Mouse (Mus musculus) heart, embryonic 15.5 days (tissue): ENCODE results near the gene Lrfn3. TPM values are rescaled to one million over a fixed set of nuclear protein-coding genes. Genes with fewer than 3 reads are reported as not detected.
A peak's percentile ranks its signal among the peaks of the same experiment; 100 is the strongest.

ENCODE experiments used
- ATAC-seq: fragments of 200-750 bp; cut with Nextera tagmentation; replicated peaks from 2 replicates; pipeline ENCODE4 v1.8.0; 2017; ENCODE audit warnings: low read depth, moderate TSS enrichment; ENCODE audit not compliant: insufficient number of reproducible peaks, insufficient read depth, low FRiP score
- H3K27ac ChIP-seq: fragments of 300-500 bp; sonication (generic); 2 replicates; pipeline ENCODE4 v1.5.1; 2015; ENCODE audit warnings: mild to moderate bottlenecking, inconsistent platforms
- H3K27me3 ChIP-seq: fragments of 300-500 bp; sonication (generic); 2 replicates; pipeline ENCODE4 v1.6.1; 2015; ENCODE audit warnings: inconsistent platforms
- H3K36me3 ChIP-seq: fragments of 300-500 bp; sonication (generic); 2 replicates; pipeline ENCODE4 v1.6.1; 2015; ENCODE audit warnings: mild to moderate bottlenecking, inconsistent platforms
- H3K4me1 ChIP-seq: fragments of 300-500 bp; sonication (generic); replicated peaks from 2 replicates; pipeline ENCODE4 v1.6.1; 2015; ENCODE audit warnings: inconsistent platforms
- H3K4me2 ChIP-seq: fragments of 300-500 bp; sonication (generic); 2 replicates; pipeline ENCODE4 v1.6.1; 2015; ENCODE audit warnings: inconsistent platforms, mild to moderate bottlenecking, moderate library complexity
- H3K4me3 ChIP-seq: fragments of 300-500 bp; sonication (generic); 2 replicates; pipeline ENCODE4 v1.5.1; 2015; ENCODE audit warnings: mild to moderate bottlenecking, inconsistent platforms
- H3K9ac ChIP-seq: fragments of 300-500 bp; sonication (generic); 2 replicates; pipeline ENCODE4 v1.6.1; 2015; ENCODE audit warnings: mild to moderate bottlenecking, inconsistent platforms
- H3K9me3 ChIP-seq: fragments of 300-500 bp; sonication (generic); replicated peaks from 2 replicates; pipeline ENCODE4 v1.6.1; 2016; ENCODE audit warnings: inconsistent platforms
- WGBS: fragments of 180-500 bp; shearing (Covaris S2); methylation state at CpG from one replicate; pipeline ENCODE4 v1.1.7; 2015; ENCODE audit warnings: mixed read lengths; 5-methylcytosine and 5-hydroxymethylcytosine counted together
- polyA plus RNA-seq: library from polyadenylated mRNA; unstranded; fragments of >200 nt; fragmentation: Nextera tagmentation; extraction: Ambion mirVana; gene quantifications from 2 replicates; pipeline ENCODE4 v1.2.1, GENCODE M21; 2015

Gene Lrfn3
- polyA plus RNA-seq, 1 experiment from 2014 or later, result 1.4 TPM

DNA sequence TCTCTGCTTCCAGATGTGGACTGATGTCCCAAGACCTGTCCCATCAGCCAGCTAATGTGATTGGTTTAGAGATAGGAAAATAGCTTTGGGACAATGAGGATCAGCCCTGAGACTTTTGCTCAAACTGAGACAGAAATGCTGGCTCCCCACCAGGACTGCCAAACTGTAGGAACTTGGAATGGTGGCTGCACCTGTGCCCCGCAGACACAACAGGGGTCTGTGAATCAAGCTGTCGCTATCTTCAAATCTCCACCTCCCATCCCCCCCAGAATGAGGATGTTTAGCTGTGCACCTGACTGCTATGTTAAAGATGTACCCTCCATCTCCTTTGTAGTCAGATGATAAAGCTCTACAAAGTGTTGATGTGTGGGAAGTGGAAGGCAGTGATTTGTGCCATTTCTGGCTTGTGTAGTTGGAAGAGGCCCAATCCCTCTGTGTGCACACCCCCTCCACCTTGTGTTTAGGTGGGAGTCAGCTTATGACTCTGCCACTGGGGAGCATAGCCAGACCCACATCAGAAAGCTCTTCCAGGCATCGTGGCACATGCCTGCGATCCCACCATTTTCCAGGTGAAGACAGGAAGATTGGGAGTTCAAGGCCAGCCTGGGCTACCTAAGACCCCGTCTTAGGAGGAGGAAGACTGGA lies 38.1 kb downstream of the Lrfn3 start:
- peaks cover 27% of the 10 kb centered on the region for H3K4me1 ChIP-seq
- no peak for ATAC-seq
- 77% methylated on average over 5 of the region's 5 CpGs for WGBS
- no peaks in the 10 kb centered on the region for H3K27me3 ChIP-seq
- H3K27ac ChIP-seq, result no peak overlapping the region
- no peak overlapping the region for H3K4me3 ChIP-seq
- H3K4me2 ChIP-seq, result no peak overlapping the region
- H3K9ac ChIP-seq, result no peak overlapping the region
- H3K36me3 ChIP-seq, result no peaks in the 10 kb centered on the region
- H3K9me3 ChIP-seq, result no peaks in the 10 kb centered on the region

DNA sequence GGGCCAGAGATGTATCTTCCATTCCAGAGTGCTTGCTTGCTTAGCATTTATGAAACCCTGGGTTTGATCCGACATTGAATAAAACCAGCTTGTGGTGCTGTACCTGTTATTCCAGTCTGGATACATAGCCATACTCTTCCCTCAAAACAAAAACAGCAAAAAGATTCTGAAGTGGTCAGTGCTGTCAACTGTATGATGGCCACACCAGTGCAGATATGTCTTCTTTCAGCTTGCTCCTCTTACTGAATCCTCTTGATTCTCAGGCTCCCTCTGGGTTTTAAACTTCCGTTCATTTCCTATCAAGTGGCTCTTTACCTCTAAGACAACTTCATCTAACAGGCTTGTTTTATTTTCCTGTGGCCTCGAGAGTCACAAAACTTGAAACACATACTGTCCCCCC lies 38.8 kb downstream of the Lrfn3 start, which contains the start of gene Sdhaf1:
TSS of gene Sdhaf1 (minus strand) at position 101 of the 400 bp plus-strand sequence.
- peak within 1 kb of the TSS; percentile 82 for H3K4me3 ChIP-seq
- no peaks in the 10 kb centered on the region for H3K36me3 ChIP-seq
- peaks cover 27% of the 10 kb centered on the region for H3K4me1 ChIP-seq
- peak within 1 kb of the TSS; percentile 86 for H3K4me2 ChIP-seq
- H3K27ac ChIP-seq, result peak within 1 kb of the TSS; percentile 93
- H3K27me3 ChIP-seq, result no peaks in the 10 kb centered on the region
- no peak for ATAC-seq
- peak within 1 kb of the TSS; percentile 30 for H3K9ac ChIP-seq
- 76% methylated on average over 3 of the region's 3 CpGs for WGBS
- no peaks in the 10 kb centered on the region for H3K9me3 ChIP-seq

DNA sequence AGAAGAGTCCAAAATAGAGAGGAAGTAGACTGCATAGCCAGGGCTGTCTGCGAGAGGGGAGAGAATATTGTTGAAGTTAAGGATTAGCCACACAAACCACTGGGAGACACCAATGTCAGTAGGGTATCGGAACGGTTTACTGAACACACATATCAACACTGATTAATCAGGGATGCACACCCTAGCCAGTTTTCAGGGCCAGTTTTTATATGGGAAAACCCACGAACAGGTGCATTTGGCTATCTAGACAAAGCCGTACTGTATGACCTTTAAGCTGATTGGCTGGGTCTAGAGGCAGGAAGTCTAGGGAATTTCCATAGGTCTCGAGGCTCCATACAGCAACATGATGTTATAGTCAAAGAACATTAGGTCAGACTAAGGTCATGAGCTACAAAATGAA lies 39.7 kb downstream of the Lrfn3 start:
- Histone ChIP-seq H3K36me3 (no peaks in the 10 kb centered on the region), H3K4me1 (peaks cover 27% of the 10 kb centered on the region), H3K9me3 (no peaks in the 10 kb centered on the region), H3K4me3 (peak overlapping the region; percentile 82), H3K9ac (peak overlapping the region; percentile 30), H3K4me2 (peak overlapping the region; percentile 86), H3K27me3 (no peaks in the 10 kb centered on the region), H3K27ac (peak overlapping the region; percentile 93)
- no peak for ATAC-seq
- WGBS, result 24% methylated on average over 6 of the region's 6 CpGs

DNA sequence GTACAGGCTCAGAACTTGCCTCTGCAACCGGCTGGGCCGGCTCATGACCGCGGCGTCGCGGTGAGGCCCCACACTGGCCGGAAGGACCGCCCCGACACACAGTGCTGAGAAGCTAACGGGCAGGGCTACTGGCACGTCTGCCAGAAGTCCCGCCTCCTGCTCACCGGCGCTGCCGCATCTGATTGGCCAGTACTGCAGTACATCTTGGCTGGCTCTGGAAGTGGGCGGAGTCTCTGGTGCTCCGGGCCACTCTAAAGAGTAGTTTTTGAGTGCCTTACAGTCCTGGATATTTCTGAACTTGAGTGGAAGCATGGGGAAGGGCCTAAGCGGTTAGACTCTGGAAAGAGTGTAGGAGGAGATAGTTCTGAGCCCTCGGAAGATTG lies 40.3 kb downstream of the Lrfn3 start:
- peaks cover 24% of the 10 kb centered on the region for H3K4me1 ChIP-seq
- no peaks in the 10 kb centered on the region for H3K27me3 ChIP-seq
- ATAC-seq, result peak; percentile 98
- H3K9ac ChIP-seq, result peak overlapping the region; percentile 89
- H3K9me3 ChIP-seq, result no peaks in the 10 kb centered on the region
- under 1% methylated on average over 20 of the region's 20 CpGs for WGBS
- no peaks in the 10 kb centered on the region for H3K36me3 ChIP-seq
- H3K4me3 ChIP-seq, result peak overlapping the region; percentile 82
- peak overlapping the region; percentile 93 for H3K27ac ChIP-seq
- peak overlapping the region; percentile 86 for H3K4me2 ChIP-seq

DNA sequence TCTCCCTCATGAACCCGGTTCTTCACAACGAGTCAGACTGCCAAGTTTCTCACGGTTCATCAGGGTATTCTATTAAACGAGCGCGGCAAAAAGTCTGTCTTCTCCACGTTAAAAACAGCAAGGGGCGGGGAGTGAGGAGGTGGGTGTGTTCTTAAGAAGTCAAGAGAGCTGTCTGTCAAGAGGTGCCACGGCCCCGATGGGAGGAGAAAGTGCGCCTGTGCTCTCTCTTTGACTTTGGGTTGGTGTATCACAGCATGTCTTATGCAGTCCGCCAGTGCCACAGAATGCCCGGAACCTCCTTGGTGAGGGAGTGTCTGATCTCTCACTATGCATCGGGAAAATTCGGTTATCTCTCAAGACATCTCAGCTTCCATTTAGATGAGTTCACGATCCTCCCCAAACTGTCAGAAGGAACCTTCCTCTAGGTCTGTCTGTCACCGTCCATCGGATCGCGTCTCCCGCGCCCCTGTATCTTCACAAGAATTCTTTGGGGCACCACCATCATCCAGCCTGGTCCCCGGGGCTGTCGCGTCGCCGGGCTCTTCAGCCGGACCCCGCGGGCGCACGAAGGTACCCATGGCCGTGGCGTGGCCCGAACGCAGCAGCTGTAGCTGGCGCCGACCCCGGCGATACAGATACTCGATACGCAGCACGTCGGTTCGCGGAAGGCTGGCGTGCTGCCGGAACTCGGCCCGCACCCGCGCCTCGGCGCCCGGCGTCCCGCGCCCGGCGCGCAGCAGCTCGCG lies 40.9 kb downstream of the Lrfn3 start, which contains the start of gene E130208F15Rik:
TSS of gene E130208F15Rik (plus strand) at position 202 of the 746 bp plus-strand sequence.
- H3K4me2 ChIP-seq, result peak within 1 kb of the TSS; percentile 86
- H3K36me3 ChIP-seq, result no peaks in the 10 kb centered on the region
- peak within 1 kb of the TSS; percentile 89 for H3K9ac ChIP-seq
- ATAC-seq, result peak; percentile 54
- WGBS, result under 1% methylated on average over 63 of the region's 63 CpGs
- H3K4me1 ChIP-seq, result peaks cover 20% of the 10 kb centered on the region
- peak within 1 kb of the TSS; percentile 93 for H3K27ac ChIP-seq
- H3K9me3 ChIP-seq, result no peaks in the 10 kb centered on the region
- H3K27me3 ChIP-seq, result no peaks in the 10 kb centered on the region
- H3K4me3 ChIP-seq, result peak within 1 kb of the TSS; percentile 82

DNA sequence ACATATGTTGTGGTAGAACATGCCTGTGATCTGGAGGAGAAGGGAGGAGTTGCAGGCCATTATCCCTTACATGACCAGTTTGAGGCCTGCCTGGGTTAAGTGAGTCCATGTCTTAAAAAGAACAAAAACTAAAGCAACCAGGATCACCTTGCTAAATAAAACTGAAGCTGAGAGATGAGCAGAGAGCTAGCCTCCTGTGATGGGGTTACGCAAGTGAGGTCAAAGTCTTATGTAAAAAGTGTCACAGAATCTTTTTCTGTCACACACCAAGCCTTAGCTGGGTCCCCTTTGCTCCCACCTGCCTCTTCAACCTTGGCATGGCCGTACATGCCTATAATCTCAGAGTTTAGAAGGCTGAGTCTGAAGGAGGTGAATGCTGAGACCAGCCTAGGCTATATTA lies 41.6 kb downstream of the Lrfn3 start:
- Histone ChIP-seq H3K4me1 (peaks cover 20% of the 10 kb centered on the region), H3K9ac (0 out of 2 replicates have a peak overlapping the region, but pooled peaks have one; percentile 89), H3K4me2 (peak overlapping the region; percentile 86), H3K9me3 (no peaks in the 10 kb centered on the region), H3K36me3 (no peaks in the 10 kb centered on the region), H3K27ac (no peak overlapping the region), H3K4me3 (peak overlapping the region; percentile 82), H3K27me3 (no peaks in the 10 kb centered on the region)
- 76% methylated on average over 2 of the region's 2 CpGs for WGBS
- no peak for ATAC-seq

GRCm38 (mm10) chr7:30318142-30318541 lies 44.4 kb downstream of the Lrfn3 start:
- no peak overlapping the region for H3K4me3 ChIP-seq
- no peak overlapping the region for H3K27ac ChIP-seq
- no peak for ATAC-seq
- no peak overlapping the region for H3K9ac ChIP-seq
- no peaks in the 10 kb centered on the region for H3K9me3 ChIP-seq
- H3K4me2 ChIP-seq, result no peak overlapping the region
- H3K36me3 ChIP-seq, result no peaks in the 10 kb centered on the region
- 91% methylated on average over 3 of the region's 3 CpGs for WGBS
- H3K27me3 ChIP-seq, result no peaks in the 10 kb centered on the region
- peaks cover 29% of the 10 kb centered on the region for H3K4me1 ChIP-seq

GRCm38 (mm10) chr7:30315559-30316529 lies 46.7 kb downstream of the Lrfn3 start:
- H3K4me2 ChIP-seq, result no peak overlapping the region; the same call in 1 of the 2 replicates

DNA sequence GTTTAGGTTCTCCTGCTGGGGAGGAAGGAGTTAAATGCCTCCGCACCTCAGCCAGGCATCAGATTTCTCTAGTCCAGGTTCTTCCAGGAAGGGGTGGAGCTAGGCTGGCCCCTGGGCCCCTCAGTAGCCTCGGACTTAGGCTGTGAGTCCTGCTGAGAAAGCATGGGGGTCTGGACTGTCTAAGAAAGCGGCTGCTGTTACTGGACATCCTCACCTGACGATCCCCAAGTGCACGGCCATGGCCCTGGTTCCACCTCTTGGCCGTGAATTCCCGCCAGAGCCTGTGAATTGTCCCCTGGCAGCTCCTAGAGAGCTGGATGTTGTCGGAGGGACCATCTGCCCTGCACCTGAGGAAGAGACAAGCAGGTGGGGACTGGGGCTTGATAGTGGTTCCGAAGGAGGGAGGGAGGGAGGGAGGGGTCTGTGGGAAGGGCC lies 47.8 kb downstream of the Lrfn3 start, which contains the start of gene Syne4:
TSS of gene Syne4 (plus strand) at position 87 of the 435 bp plus-strand sequence.
- WGBS, result 5% methylated on average over 9 of the region's 9 CpGs
- Histone ChIP-seq H3K27me3 (no peaks in the 10 kb centered on the region), H3K27ac (no peak within 1 kb of the TSS), H3K4me2 (peak within 1 kb of the TSS; percentile 52), H3K4me3 (peak within 1 kb of the TSS; percentile 35), H3K36me3 (no peaks in the 10 kb centered on the region), H3K4me1 (peaks cover 11% of the 10 kb centered on the region), H3K9ac (peak within 1 kb of the TSS; percentile 26; the same call in 1 of the 2 replicates), H3K9me3 (no peaks in the 10 kb centered on the region)
- ATAC-seq, result no peak

More at GRCm38 (mm10) chr7:30315559-30316529, 46.7 kb downstream of the Lrfn3 start:
- Histone ChIP-seq H3K4me1 (peaks cover 15% of the 10 kb centered on the region), H3K27me3 (no peaks in the 10 kb centered on the region), H3K9ac (no peak overlapping the region), H3K36me3 (no peaks in the 10 kb centered on the region), H3K9me3 (no peaks in the 10 kb centered on the region), H3K4me3 (no peak overlapping the region), H3K27ac (no peak overlapping the region)
- ATAC-seq, result no peak
- 67% methylated on average over 13 of the region's 13 CpGs for WGBS

DNA sequence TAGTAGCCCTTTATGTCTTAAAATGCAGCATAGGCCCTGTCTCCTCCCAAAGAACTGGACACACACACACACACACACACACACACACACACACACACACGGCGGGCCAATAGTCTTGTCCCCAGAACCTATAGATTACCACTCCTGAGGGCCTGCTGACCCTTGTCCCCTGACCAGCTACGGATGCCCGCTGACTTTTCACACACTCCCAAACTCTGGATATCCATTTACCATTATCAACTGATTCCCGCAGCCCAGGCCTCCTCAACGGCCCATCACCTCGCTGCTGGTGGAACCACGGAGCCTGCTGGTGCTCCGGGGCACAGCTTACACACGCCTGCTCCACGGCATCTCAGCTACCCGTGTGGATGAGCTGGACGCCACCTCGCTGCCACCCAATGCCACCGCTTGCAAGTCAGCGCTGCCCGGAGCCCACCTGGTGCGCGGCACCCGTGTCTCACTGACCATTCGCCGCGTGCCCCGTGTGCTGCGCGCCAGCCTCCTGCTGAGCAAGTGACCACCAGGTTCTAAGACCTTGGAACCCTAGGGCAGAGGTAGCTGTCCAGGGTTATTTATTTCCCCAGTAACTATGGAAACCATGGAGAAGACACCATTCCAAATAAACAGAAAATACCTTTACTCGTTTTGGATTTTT lies 48.8 kb downstream of the Lrfn3 start:
- H3K27ac ChIP-seq, result no peak overlapping the region
- H3K4me3 ChIP-seq, result no peak overlapping the region
- no peaks in the 10 kb centered on the region for H3K27me3 ChIP-seq
- H3K4me1 ChIP-seq, result peaks cover 19% of the 10 kb centered on the region
- no peak overlapping the region for H3K9ac ChIP-seq
- H3K4me2 ChIP-seq, result no peak overlapping the region
- no peaks in the 10 kb centered on the region for H3K36me3 ChIP-seq
- H3K9me3 ChIP-seq, result no peaks in the 10 kb centered on the region
- no peak for ATAC-seq
- WGBS, result 52% methylated on average over 27 of the region's 27 CpGs
